Mouse (Mus musculus) fibroblast of lung, adult 2 months (primary cell): ENCODE data around the gene Fbxo17.

Experiments
- DNase-seq: peaks from one replicate; pipeline ENCODE4 v3.0.0-alpha.2; 2011; ENCODE audit warnings: low read depth

Fbxo17 gene

GRCm38 (mm10) chr7:28719159-28719558, 2.6 kb downstream of the Fbxo17 start:
- no peak for DNase-seq

DNA sequence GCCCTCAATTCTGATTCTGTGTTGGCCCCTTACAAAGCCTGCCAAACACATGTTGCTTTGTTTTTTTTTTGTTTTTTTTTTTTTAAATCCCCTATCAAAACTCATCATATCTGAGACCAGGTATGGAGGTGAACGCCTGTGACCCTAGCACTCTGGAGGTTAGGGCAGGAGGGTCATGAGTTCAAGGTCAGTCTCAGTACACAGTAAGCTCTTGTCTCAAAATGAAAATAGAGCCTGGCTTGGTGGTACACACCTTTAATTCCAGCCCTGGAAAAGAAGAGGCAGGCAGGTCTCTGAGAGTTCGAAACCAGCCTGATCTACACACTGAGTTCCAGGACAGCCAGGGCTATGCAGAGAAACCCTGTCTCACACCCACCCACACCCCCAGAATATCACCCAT, 3.0 kb downstream of the Fbxo17 start:
- DNase-seq, result no peak

GRCm38 (mm10) chr7:28720753-28721537, 4.3 kb downstream of the Fbxo17 start:
- no peak for DNase-seq

DNA sequence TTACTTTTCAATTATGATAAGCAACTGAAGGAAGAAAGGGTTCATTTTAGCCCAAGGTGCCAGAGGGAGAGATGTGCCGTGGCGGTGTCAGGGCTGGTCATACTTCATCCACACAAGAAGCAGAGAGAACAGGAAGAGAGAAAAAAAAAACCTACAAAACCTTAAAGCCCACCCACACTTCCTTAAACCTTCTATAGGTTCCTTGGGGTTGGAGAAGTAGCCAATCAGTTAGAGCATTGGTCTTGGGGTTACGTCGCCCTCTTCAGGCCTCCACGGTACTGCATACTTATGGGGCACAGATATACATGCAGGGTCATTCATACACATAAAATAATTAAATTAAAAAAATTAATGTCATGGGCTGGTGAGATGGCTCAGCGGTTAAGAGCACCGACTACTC, 5.5 kb downstream of the Fbxo17 start:
- no peak for DNase-seq

GRCm38 (mm10) chr7:28724613-28725012, 8.0 kb downstream of the Fbxo17 start:
- DNase-seq, result no peak

DNA sequence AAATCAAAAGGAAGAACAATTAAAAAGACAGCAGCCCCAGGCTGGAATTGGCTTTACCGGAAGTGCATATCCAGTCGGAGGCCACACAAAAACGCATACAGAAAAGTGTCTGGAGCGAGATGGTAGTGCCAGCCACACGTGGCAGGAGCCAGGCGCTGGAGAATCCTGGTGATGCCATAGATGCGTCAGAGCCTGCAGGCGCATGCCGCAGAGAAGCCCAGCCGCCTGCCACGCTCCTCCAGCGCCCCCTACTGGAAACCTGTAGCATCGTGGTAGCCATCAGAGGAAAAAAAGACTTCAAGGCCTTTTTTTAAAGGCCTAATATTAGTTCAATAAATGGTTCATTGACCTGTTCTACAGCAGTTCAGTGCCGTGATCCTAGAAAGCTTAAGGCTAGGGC, 10.0 kb downstream of the Fbxo17 start:
- DNase-seq, result peak; percentile 66

DNA sequence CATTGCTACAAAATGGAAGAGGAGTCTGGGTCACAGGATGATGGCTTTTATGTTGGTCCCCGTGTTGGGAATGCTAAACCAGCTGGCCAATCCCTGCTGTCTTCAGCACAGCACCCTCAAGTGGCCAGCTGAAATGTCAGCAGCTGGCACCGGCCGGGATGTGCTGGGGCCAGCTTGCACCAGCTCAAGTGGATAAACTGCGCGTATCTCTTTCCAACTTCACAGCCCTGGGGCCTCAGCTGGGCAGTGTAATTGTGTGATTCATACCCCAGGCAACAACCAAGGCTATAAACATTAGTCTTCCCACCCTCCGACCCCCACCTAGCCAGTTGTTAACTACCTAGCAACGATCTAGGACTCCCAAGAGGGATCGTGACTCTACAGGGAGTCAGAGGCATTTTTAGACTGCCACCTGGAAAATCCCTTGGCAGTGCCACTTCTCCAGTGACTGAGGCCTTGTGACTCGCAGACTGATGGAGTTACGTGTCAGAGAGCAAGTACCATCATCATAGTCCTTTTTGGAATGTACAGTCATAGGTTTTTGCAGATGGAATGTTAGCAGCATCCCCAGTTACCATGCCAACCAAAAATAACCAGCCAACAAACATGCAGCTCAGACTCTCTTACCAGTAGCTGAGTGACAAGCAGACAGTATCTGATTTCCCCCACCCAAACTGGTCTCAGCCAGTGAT, 11.2 kb downstream of the Fbxo17 start:
- DNase-seq, result no peak

DNA sequence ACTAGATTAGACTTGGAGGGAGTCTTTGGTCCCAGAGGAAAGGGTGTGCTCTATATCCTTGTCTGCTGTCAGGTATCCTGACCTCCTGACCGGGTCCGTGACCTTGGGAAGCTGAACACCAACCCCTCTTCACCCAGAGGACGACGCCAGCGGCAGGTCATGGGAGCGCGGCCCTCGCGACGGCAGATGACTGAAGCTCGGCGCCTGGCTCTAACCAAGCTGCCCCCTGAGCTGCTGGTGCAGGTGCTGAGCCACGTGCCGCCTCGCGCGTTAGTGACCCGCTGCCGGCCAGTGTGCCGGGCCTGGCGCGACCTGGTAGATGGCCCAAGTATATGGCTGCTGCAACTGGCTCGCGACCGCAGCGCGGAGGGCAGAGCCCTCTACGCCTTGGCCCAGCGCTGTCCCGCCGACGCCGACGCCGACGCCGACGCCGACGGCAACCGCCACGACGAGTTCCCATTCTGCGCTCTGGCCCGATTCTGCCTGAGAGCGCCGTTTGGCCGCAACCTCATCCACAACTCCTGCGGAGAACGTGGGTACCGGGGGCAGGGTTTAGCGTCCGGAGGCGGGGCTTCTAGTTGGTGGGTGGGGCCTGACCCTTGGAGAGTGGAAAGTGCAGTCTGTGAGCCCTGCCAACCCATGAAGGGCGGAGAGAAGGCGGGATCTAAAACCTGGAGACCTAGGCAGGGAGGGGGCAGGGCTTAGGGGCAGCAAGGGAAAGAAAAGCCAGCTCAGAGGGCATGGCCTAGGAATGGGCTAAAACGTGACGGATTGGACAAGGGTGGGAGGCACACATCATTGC, 15.9 kb downstream of the Fbxo17 start:
- no peak for DNase-seq

DNA sequence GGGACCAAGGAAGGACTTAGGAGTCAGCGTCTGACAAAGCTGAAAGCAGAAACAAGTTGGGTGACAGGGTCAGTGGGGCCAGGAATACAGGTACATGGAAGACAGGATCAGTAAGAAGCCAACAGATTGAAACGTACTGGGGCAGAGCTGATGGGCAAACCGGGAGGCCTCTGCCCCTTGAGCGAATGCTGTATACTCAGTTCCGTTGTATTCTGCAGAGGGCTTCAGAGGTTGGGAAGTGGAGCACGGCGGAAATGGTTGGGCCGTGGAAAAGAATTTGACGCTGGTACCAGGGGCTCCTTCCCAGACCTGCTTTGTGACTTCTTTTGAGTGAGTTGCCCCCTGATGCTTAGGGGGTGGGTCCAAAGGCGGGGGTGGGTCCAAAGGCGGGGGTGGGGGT, 16.6 kb downstream of the Fbxo17 start:
- DNase-seq, result no peak

- DNase-seq, result no peak
These were observed 19.1 kb downstream of the Fbxo17 start for GRCm38 (mm10) chr7:28735701-28736100.

DNA sequence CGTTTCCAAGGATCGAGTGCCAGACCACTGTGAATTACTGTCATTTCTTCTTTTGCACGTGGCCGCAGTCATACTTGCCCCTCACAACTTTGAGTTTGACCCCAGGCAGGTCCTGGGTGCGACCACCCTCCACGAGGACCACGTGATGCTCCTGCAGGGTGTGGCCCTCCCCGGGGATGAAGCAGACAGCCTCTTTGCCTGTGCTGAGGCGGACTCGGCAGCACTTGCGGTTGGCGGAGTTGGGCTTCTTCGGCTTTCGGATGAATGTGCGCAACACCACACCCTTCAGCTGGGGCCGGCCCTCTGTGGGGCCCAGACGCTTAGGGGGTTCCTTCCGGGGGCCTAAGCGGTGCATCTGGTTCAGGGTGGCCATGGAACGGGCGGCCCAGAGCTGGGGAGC, 23.2 kb downstream of the Fbxo17 start:
- no peak for DNase-seq

GRCm38 (mm10) chr7:28740949-28741348, 24.3 kb downstream of the Fbxo17 start:
- DNase-seq, result no peak

GRCm38 (mm10) chr7:28741368-28741708, 24.7 kb downstream of the Fbxo17 start:
- DNase-seq, result no peak

DNA sequence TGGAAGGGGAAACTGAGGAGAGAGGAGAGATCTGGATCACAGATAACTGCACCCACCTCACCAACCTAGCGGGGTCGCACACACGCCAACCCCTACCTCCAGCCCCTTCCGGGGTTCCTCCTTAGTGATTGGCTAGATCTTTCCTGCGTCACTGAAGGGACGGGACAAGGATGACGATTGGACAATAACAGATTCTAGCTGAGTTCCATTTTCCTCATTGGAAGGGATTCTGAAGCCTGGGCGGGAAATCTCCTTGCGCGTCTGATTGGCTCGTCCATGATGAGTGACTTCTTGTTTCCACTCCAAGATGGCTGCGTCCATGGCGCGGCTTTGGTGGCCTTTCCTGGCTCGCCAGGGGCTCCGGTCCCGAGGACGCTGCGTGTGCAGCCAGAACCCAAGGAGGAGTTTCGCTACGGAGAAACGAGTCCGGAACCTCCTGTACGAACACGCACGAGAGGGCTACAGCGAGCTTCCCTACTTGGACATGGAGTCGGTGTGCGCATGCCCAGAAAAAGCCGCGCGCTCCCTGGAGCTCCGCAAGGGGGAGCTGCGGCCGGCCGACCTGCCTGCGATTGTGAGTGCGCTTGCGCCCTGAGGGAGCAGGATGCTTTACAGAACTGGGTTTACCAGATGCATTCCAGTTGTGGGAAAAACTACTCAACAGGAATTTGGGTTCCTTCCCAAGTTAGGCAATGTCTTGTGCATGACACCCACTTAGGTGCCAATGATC, 25.3 kb downstream of the Fbxo17 start, which contains the start of the genes Mrps12 and Sars2:
Gene Mrps12 (minus strand): TSS at position 112 of the 730 bp plus-strand sequence.
Gene Sars2 (plus strand): TSS at position 284 of the 730 bp plus-strand sequence.
- peak; percentile 98 for DNase-seq

DNA sequence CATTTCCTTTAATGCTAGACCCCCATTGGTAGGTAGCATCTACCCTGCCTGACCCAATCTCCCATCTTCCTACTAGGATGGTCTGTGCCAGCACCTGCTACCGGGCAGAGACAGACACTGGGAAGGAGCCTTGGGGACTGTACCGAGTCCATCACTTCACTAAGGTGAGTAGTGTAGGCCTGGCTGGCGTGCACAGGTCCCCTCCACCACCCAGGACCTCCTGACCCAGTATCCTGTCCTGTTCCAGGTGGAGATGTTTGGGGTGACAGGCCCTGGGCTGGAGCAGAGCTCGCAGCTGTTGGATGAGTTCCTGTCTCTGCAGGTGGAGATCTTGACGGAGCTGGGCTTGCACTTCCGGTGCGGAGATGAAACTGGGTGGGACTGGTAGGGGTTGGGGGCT, 33.3 kb downstream of the Fbxo17 start:
- DNase-seq, result no peak

GRCm38 (mm10) chr7:28756079-28756478, 39.5 kb downstream of the Fbxo17 start, which contains the start of gene Ccer2:
Gene Ccer2 (plus strand): TSS chr7:28756174.
- DNase-seq, result no peak

- DNase-seq, result no peak
These were observed 42.0 kb downstream of the Fbxo17 start for GRCm38 (mm10) chr7:28758623-28759022.

DNA sequence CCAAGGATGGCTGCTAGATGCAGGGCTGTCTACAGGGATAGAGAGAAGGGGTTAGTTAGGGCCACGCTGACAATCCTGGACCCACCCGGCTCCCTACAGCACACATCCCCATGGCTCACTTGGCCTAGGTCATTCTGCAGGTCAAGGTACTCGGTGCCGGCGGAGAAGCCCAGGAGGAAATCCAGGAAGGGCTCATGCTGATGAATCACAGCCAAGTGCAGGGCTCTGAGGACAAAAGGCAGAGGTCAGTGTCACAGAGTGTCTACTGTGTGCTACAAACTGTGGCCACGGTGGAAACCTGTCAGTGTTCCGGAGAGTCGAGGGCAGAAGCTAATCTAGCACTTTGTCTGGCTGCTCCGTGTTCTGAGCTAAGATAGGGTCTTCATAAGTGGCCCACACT, 45.3 kb downstream of the Fbxo17 start:
- DNase-seq, result no peak

- no peak for DNase-seq
These were observed 48.6 kb downstream of the Fbxo17 start for GRCm38 (mm10) chr7:28765211-28765610.

GRCm38 (mm10) chr7:28766173-28766879, 49.7 kb downstream of the Fbxo17 start, which contains the start of gene Sirt2:
Gene Sirt2 (plus strand): TSS chr7:28766735.
- DNase-seq, result peak; percentile 98

DNA sequence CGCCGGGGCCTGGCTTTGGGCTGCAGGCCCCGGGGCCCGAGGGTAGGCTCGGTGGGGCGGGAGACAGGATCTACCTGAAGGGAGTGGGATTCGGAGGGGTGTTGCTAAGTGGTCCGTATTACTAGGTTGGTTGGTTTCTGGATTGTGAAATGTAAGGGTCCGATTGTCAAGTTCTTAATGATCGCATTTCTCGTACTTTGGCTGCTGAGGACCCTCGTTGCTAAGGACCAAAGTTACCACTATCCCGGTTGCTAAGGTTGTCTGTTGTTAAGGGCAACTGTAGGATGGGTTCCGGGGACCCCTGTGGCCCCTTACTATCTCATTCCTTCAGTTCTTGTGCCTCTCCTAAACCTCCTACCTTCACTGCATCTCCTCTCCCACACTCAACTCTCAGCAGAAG, 50.3 kb downstream of the Fbxo17 start:
- no peak for DNase-seq
